Mouse (Mus musculus) gastrocnemius, postnatal 25 days (tissue): ENCODE data around the gene Gpr137. TPM values are rescaled to one million over a fixed set of nuclear protein-coding genes. Genes with fewer than 3 reads are reported as not detected.
"Not testable (repeated sequence)": the region's sequence is repeated elsewhere in the genome, so short reads cannot be mapped to it uniquely, and the experiment has no call there.

Experiments
- DNase-seq: peaks from one replicate; pipeline ENCODE4 v3.0.0; 2022
- microRNA-seq, 2 experiments: library from miRNA; unstranded; fragments of <30 nt; microRNA quantifications; one replicate each; pipeline ENCODE4 v1.2.0; 2021; ENCODE audit warnings: borderline replicate concordance in 2 of 2
- total RNA-seq, 2 experiments: library from RNA; stranded (reverse); gene quantifications; 1 replicate in 1 of 2; 2 replicates in 1 of 2; pipeline ENCODE4 v1.2.3; 2021

Gpr137 gene
- total RNA-seq, 2 experiments from 2014 or later = 9.5 to 10.9 TPM

DNA sequence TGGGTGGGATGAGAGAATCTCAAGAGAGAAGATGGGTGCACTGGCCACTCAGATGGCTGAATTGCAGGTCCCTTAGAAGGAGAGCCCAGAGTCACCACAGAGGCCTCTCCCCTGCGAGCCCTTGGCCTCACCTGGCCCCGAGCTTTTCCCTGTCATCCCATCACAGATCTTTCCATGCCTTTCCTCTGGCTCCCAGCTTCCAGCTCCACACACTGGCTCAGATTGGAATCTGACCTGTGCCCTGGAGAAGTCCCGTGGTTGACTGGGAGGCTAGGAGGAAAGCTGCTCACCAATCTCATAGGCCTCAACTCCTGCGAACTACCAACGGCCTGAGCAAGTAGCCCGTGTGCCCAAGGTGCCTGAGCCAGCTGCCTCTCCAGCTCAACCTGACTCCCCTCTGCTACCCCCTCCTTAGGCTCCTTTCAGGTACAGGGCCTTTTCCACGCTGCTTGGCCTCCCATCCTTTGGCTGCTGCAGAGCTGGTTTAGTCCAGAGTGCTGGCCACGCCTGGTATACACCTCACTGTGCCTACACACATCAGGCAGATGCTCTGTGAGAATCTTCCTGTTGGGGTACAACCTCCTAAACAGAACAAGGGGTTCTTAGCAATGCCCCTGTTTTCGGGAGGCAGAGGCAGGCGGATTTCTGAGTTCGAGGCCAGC, 36.7 kb downstream of the Gpr137 start:
- DNase-seq = no peak

GRCm38 (mm10) chr19:6904846-6905245, 37.4 kb downstream of the Gpr137 start:
- no peak for DNase-seq

DNA sequence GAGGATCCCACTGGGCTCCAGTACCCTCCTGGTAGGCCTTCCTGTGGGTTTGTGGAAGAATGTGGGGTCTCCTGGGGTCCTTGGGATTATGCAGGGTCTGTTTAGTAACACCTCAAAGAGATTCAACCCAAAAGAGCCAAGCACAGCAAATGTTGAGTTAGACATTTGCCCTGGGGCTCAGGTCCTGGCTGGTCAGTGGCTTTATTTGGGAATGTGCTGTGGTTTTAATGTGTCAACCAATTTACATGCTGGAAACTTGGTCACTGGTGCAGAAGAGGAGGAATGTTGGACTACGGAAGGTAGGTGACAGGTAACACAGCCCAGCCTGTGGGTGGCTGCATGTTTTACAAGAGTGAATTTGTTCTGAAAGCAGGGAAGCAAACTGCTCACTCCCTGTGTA, 39.2 kb downstream of the Gpr137 start:
- no peak for DNase-seq

GRCm38 (mm10) chr19:6899641-6900040, 42.6 kb downstream of the Gpr137 start:
- no peak for DNase-seq

DNA sequence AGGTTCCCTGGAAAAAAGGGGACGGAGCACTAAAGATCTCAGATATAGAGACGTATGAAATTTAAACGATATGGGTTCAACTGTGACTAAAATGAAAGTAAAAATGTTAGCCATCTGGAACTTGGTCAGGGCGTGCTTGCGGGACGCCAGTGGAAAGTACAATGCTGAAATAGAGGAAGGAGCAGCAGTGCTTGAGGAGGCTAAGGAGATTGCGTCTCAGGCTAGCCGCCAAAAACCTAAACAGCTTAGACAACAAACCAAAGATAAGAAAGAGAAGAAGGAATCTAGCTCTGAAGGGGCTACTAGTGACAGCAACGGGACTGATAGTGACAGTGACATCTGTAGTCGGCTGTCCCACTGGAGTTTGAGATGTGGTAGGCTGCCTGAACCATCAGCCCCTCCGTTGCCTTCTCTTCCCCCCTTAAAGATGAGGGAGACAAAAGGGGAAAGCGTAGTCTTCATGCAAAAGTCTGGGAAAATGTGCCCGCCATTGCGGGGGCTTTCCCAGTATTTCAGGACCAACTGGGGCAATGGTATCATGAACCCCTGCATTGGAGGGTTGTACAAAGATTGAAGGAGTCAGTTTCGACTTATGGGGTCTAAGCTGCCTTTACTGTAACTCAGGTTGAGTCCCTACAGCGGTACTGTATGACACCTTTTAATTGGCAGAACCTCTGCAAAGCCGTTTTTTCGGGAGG, 46.5 kb downstream of the Gpr137 start:
- not testable (repeated sequence) for DNase-seq

- no peak for DNase-seq
Observed at GRCm38 (mm10) chr19:6893731-6894451, 48.4 kb downstream of the Gpr137 start.

- no peak for DNase-seq
Observed at GRCm38 (mm10) chr19:6892512-6892911, 49.8 kb downstream of the Gpr137 start.

Small RNA genes within 50 kb of the gene (microRNA-seq; reads per million reads assigned to microRNA genes)
- 3.4 to 3.7 reads per million in 2 experiments for gene Mir6990

Other genes with a start within 250 kb of the Gpr137 start
- gene Rps6ka4, start 101.8 kb downstream of the Gpr137 start, total RNA-seq = 1 to 10 TPM; 6.7 to 7.2 TPM
- under 1 TPM; 0.40 to 0.41 TPM for gene Ccdc88b, start 84.3 kb downstream of the Gpr137 start, total RNA-seq
- gene Trmt112, start 32.8 kb downstream of the Gpr137 start, total RNA-seq = 10 to 100 TPM; 28.8 to 32.2 TPM
- 100 to 1,000 TPM; 212 to 215 TPM for gene Prdx5, start 32.4 kb downstream of the Gpr137 start, total RNA-seq
- gene Esrra, start 20.7 kb downstream of the Gpr137 start, total RNA-seq = 10 to 100 TPM; 86.8 to 89.5 TPM
- gene Catsperz, start 17.1 kb downstream of the Gpr137 start, total RNA-seq = not detected
- gene Kcnk4, start 8.0 kb downstream of the Gpr137 start, total RNA-seq = not detected
- gene Bad, start 619 bp downstream of the Gpr137 start, total RNA-seq = 10 to 100 TPM; 11.5 to 14.3 TPM
- gene Ppp1r14b, start 32.5 kb upstream of the Gpr137 start, total RNA-seq = 100 to 1,000 TPM; 113 to 131 TPM
- gene Plcb3, start 34.0 kb upstream of the Gpr137 start, total RNA-seq = 10 to 100 TPM in 1 of 2 experiments, 1 to 10 TPM in 1; 9.8 to 10.4 TPM
- gene Fkbp2, start 38.0 kb upstream of the Gpr137 start, total RNA-seq = 10 to 100 TPM in 1 of 2 experiments, 1 to 10 TPM in 1; 7.9 to 12.4 TPM
- gene Vegfb, start 45.2 kb upstream of the Gpr137 start, total RNA-seq = 100 to 1,000 TPM; 143 to 156 TPM
- gene Dnajc4, start 50.1 kb upstream of the Gpr137 start, total RNA-seq = 10 to 100 TPM; 31.3 to 32.9 TPM
- gene Nudt22, start 53.6 kb upstream of the Gpr137 start, total RNA-seq = 10 to 100 TPM; 15.6 to 17.2 TPM
- 10 to 100 TPM; 21.5 to 24.5 TPM for gene Trpt1, start 53.7 kb upstream of the Gpr137 start, total RNA-seq
- gene Fermt3, start 77.0 kb upstream of the Gpr137 start, total RNA-seq = 1 to 10 TPM in 1 of 2 experiments, under 1 TPM in 1; 0.84 to 1.2 TPM
- 10 to 100 TPM; 86.5 to 95.6 TPM for gene Stip1, start 97.5 kb upstream of the Gpr137 start, total RNA-seq
- 100 to 1,000 TPM; 227 to 252 TPM for gene Macrod1, start 114.3 kb upstream of the Gpr137 start, total RNA-seq
- under 1 TPM; 0.31 to 0.35 TPM for gene Flrt1, start 163.2 kb upstream of the Gpr137 start, total RNA-seq